Mouse (Mus musculus): Measurements from ENCODE around the gene Gabrr3. TPM values are rescaled to one million over a fixed set of nuclear protein-coding genes. Genes with fewer than 3 reads are reported as not detected.

Gabrr3 gene
- total and polyA plus RNA-seq, 3 experiments: not detected

DNA sequence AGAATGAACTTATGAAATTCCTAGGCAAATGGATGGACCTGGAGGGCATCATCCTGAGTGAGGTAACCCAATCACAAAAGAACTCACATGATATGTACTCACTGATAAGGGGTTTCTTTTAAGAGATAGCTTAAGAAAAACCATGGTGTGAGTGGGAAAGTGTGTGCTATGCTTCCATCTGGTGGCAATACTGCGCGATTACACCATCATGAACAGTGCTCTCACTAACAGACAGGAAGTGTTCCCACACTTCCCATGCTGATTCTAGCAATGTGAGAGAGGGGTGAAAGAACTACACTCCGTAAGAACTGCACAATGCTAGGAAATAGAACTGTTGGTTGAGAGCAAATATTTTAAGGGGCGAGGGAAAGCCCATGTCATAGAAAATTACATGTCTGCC is 3.4 kb upstream of the Gabrr3 start:
- peak overlapping the region; percentile 55; the same call in 1 of the 2 replicates for H3K4me2 ChIP-seq (ENCODE audit: insufficient read depth, low read depth, poor library complexity, severe bottlenecking)
- H3K79me2 ChIP-seq (replicated peaks; ENCODE audit: control insufficient read depth, extremely low read depth, insufficient read depth, poor library complexity, severe bottlenecking): no peaks in the 10 kb centered on the region
- peak; percentile 56; the same call in 1 of the 2 replicates for TF ChIP-seq ELF1 (IDR thresholded peaks at IDR 0.05; ENCODE audit: low read depth, low read length)
- no peak for TF ChIP-seq POLR2AphosphoS2 (IDR thresholded peaks at IDR 0.05; ENCODE audit: low read depth, low read length)
- peak; percentile 85 for TF ChIP-seq RAD21 (IDR thresholded peaks at IDR 0.05; ENCODE audit: low read depth, low read length)
- peak; percentile 72 for TF ChIP-seq SMC3 (IDR thresholded peaks at IDR 0.05; ENCODE audit: low read depth, low read length)
- peak; percentile 1; the same call in 1 of the 2 replicates for TF ChIP-seq ZC3H11A (IDR thresholded peaks at IDR 0.05; ENCODE audit: low read depth, low read length)
- TF ChIP-seq USF1 (IDR thresholded peaks at IDR 0.05; ENCODE audit: low read depth, low read length): no peak
- peak; percentile 74 to 80 for TF ChIP-seq CTCF (conservative IDR thresholded peaks at IDR 0.05 in 1 of 2, IDR thresholded peaks at IDR 0.05 in 1 of 2; ENCODE audit: low read depth in 2 of 2, low read length in 2 of 2)
- H3K27me3 ChIP-seq (replicated peaks): no peaks in the 10 kb centered on the region
- H3K27ac ChIP-seq (ENCODE audit: insufficient read depth, low read depth): no peak overlapping the region
- no peak overlapping the region for H3K4me3 ChIP-seq (replicated peaks in 1 of 3; ENCODE audit: low read depth in 2 of 3, low read length in 2 of 3, poor library complexity in 1 of 3)
- dilution Hi-C loops (cut with MboI; ENCODE audit: extremely low pct_ligation_motif_present, extremely low pct_unique_long_range_greater_than_20kb, low sequenced_read_pairs): no loop called here
- no peaks in the 10 kb centered on the region for H3K36me3 ChIP-seq (replicated peaks in 1 of 2; ENCODE audit: control insufficient read depth in 1 of 2, insufficient read depth in 1 of 2, low read length in 1 of 2)
- H3K9ac ChIP-seq (ENCODE audit: insufficient read depth, low read depth): no peak overlapping the region
- H3K9me3 ChIP-seq (replicated peaks; ENCODE audit: low read length): no peaks in the 10 kb centered on the region
- peak; percentile 65 for DNase-seq (ENCODE audit: extremely low read depth)
- in situ Hi-C loops (cut with MboI; ENCODE audit: low pct_ligation_motif_present, low pct_unique_long_range_greater_than_20kb, low sequenced_read_pairs): loop anchor here (10.0 to 25.0 kb wide), 2 partner anchors 741 to 949 kb away; partner anchors contain the start of gene Cpox
- H3K4me1 ChIP-seq (ENCODE audit: control insufficient read depth in 1 of 2, insufficient read depth in 2 of 2): peaks cover 0 to 4% of the 10 kb centered on the region in 2 experiments; a peak in 2 of 4 replicates

DNA sequence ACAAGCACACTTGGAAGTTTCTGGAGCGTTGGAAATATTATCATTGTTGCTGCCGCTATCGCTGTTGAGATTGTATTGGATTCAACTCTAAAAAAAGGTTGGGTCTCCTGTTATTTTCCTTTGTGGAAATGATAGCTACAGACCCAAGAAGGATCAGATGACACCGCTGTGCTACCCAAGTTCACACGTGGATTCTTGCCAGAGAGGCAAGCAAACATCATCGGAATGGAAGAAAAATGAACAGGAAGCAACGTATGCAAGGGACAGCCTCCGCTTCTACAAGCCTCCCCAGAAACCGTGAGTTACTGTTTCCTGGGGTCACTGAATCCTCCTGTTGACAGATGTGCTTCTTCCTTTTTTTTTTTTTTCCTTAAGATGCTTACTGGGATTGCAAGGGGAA is 2.3 kb upstream of the Gabrr3 start:
- no peaks in the 10 kb centered on the region for H3K36me3 ChIP-seq (replicated peaks in 1 of 2; ENCODE audit: control insufficient read depth in 1 of 2, insufficient read depth in 1 of 2, low read length in 1 of 2)
- no peak for TF ChIP-seq EP300 (IDR thresholded peaks at IDR 0.05; ENCODE audit: low read length)
- no peak for TF ChIP-seq SIN3A (IDR thresholded peaks at IDR 0.05; ENCODE audit: low read length)
- TF ChIP-seq TBP (conservative IDR thresholded peaks at IDR 0.05; ENCODE audit: low read depth, low read length): no peak
- TF ChIP-seq CTCF (conservative IDR thresholded peaks at IDR 0.05 in 1 of 2, IDR thresholded peaks at IDR 0.05 in 1 of 2; ENCODE audit: low read depth in 2 of 2, low read length in 2 of 2): no peak
- no peak for TF ChIP-seq UBTF (IDR thresholded peaks at IDR 0.05; ENCODE audit: low read depth, low read length)
- TF ChIP-seq MAZ (IDR thresholded peaks at IDR 0.05; ENCODE audit: low read depth, low read length): no peak
- TF ChIP-seq ZC3H11A (IDR thresholded peaks at IDR 0.05; ENCODE audit: low read depth, low read length): no peak
- TF ChIP-seq TCF12 (IDR thresholded peaks at IDR 0.05; ENCODE audit: low read depth, low read length): no peak
- TF ChIP-seq ELF1 (IDR thresholded peaks at IDR 0.05; ENCODE audit: low read depth, low read length): no peak
- no peak for DNase-seq (ENCODE audit: extremely low read depth)
- H3K4me3 ChIP-seq (replicated peaks in 1 of 3; ENCODE audit: low read depth in 2 of 3, low read length in 2 of 3, poor library complexity in 1 of 3): no peak overlapping the region
- dilution Hi-C loops (cut with MboI; ENCODE audit: extremely low pct_ligation_motif_present, extremely low pct_unique_long_range_greater_than_20kb, low sequenced_read_pairs) (no loop called here), in situ Hi-C loops (cut with MboI; ENCODE audit: low pct_ligation_motif_present, low pct_unique_long_range_greater_than_20kb, low sequenced_read_pairs) (loop anchor here (10.0 to 25.0 kb wide), 2 partner anchors 742 to 950 kb away; partner anchors contain the start of gene Cpox)
- no peak overlapping the region; the same call in 1 of the 2 replicates for H3K4me2 ChIP-seq (ENCODE audit: insufficient read depth, low read depth, poor library complexity, severe bottlenecking)
- no peak overlapping the region for H3K9ac ChIP-seq (ENCODE audit: insufficient read depth, low read depth)
- H3K27me3 ChIP-seq (replicated peaks): no peaks in the 10 kb centered on the region
- H3K9me3 ChIP-seq (replicated peaks; ENCODE audit: low read length): no peaks in the 10 kb centered on the region
- no peak overlapping the region for H3K27ac ChIP-seq (ENCODE audit: insufficient read depth, low read depth)
- H3K4me1 ChIP-seq (ENCODE audit: control insufficient read depth in 1 of 2, insufficient read depth in 2 of 2): peaks cover 4 to 10% of the 10 kb centered on the region in 2 experiments; a peak in 2 of 4 replicates
- H3K79me2 ChIP-seq (replicated peaks; ENCODE audit: control insufficient read depth, extremely low read depth, insufficient read depth, poor library complexity, severe bottlenecking): no peaks in the 10 kb centered on the region

Measured in CH12.LX (cell line).